Mouse (Mus musculus): ENCODE data around the gene Plcb3. TPM values are rescaled to one million over a fixed set of nuclear protein-coding genes. Genes with fewer than 3 reads are reported as not detected.

The Plcb3 gene
- polyA plus RNA-seq, 1 experiment from 2014 or later, result 14.8 TPM

- peak within 1 kb of the TSS; percentile 91 for H3K4me2 ChIP-seq (replicated peaks; ENCODE audit: low read depth, low read length)
- H3K9ac ChIP-seq (ENCODE audit: low read depth, low read length), result peak within 1 kb of the TSS; percentile 88
- peaks cover 2% of the 10 kb centered on the region for H3K27me3 ChIP-seq (ENCODE audit: control insufficient read depth, insufficient read depth, low read length)
- H3K4me1 ChIP-seq (replicated peaks; ENCODE audit: control insufficient read depth, insufficient read depth, low read length), result peaks cover 12% of the 10 kb centered on the region
- H3K4me3 ChIP-seq (ENCODE audit: low read depth, low read length), result peak within 1 kb of the TSS; percentile 88
- peak; percentile 69 for ATAC-seq (ENCODE audit: low FRiP score)
- under 1% methylated on average over 69 of the region's 84 CpGs for WGBS
- peaks cover 7% of the 10 kb centered on the region; the same call in 1 of the 2 replicates for H3K36me3 ChIP-seq (ENCODE audit: control insufficient read depth, insufficient read depth, low read length)
- peak; percentile 92 for DNase-seq (ENCODE audit: low spot score)
- H3K9me3 ChIP-seq (ENCODE audit: control insufficient read depth, low read length), result no peaks in the 10 kb centered on the region
- peak within 1 kb of the TSS; percentile 93 for H3K27ac ChIP-seq (ENCODE audit: low read depth, low read length)
Measured at GRCm38 (mm10) chr19:6974211-6975205, 1.8 kb downstream of the Plcb3 start, which contains the start of gene Ppp1r14b. Ppp1r14b (plus strand) TSS chr19:6974968.

GRCm38 (mm10) chr19:6973581-6974190 is 2.6 kb downstream of the Plcb3 start:
- H3K4me3 ChIP-seq (ENCODE audit: low read depth, low read length), result peak overlapping the region; percentile 88
- ATAC-seq (ENCODE audit: low FRiP score) (no peak), DNase-seq (ENCODE audit: low spot score) (no peak)
- H3K4me2 ChIP-seq (replicated peaks; ENCODE audit: low read depth, low read length), result peak overlapping the region; percentile 74
- H3K27me3 ChIP-seq (ENCODE audit: control insufficient read depth, insufficient read depth, low read length), result peaks cover 8% of the 10 kb centered on the region
- H3K27ac ChIP-seq (ENCODE audit: low read depth, low read length), result 0 out of 2 replicates have a peak overlapping the region, but pooled peaks have one; percentile 93
- H3K9me3 ChIP-seq (ENCODE audit: control insufficient read depth, low read length), result no peaks in the 10 kb centered on the region
- H3K9ac ChIP-seq (ENCODE audit: low read depth, low read length), result peak overlapping the region; percentile 88
- peaks cover 12% of the 10 kb centered on the region for H3K4me1 ChIP-seq (replicated peaks; ENCODE audit: control insufficient read depth, insufficient read depth, low read length)
- peaks cover 7% of the 10 kb centered on the region; the same call in 1 of the 2 replicates for H3K36me3 ChIP-seq (ENCODE audit: control insufficient read depth, insufficient read depth, low read length)
- 36% methylated on average over 12 of the region's 12 CpGs for WGBS

- no peak for ATAC-seq (ENCODE audit: low FRiP score)
- H3K9ac ChIP-seq (ENCODE audit: low read depth, low read length), result no peak overlapping the region
- H3K4me2 ChIP-seq (replicated peaks; ENCODE audit: low read depth, low read length), result no peak overlapping the region
- H3K4me1 ChIP-seq (replicated peaks; ENCODE audit: control insufficient read depth, insufficient read depth, low read length), result peaks cover 8% of the 10 kb centered on the region
- WGBS, result 77% methylated on average over 13 of the region's 13 CpGs
- DNase-seq (ENCODE audit: low spot score), result no peak
- H3K9me3 ChIP-seq (ENCODE audit: control insufficient read depth, low read length), result no peaks in the 10 kb centered on the region
- no peak overlapping the region for H3K4me3 ChIP-seq (ENCODE audit: low read depth, low read length)
- no peaks in the 10 kb centered on the region for H3K36me3 ChIP-seq (ENCODE audit: control insufficient read depth, insufficient read depth, low read length)
- H3K27me3 ChIP-seq (ENCODE audit: control insufficient read depth, insufficient read depth, low read length), result peaks cover 8% of the 10 kb centered on the region
- H3K27ac ChIP-seq (ENCODE audit: low read depth, low read length), result no peak overlapping the region
Measured at GRCm38 (mm10) chr19:6972247-6972917, 3.9 kb downstream of the Plcb3 start.

- Histone ChIP-seq H3K27ac (ENCODE audit: low read depth, low read length) (no peak overlapping the region), H3K36me3 (ENCODE audit: control insufficient read depth, insufficient read depth, low read length) (no peaks in the 10 kb centered on the region), H3K27me3 (ENCODE audit: control insufficient read depth, insufficient read depth, low read length) (peaks cover 8% of the 10 kb centered on the region), H3K9me3 (ENCODE audit: control insufficient read depth, low read length) (no peaks in the 10 kb centered on the region), H3K4me1 (replicated peaks; ENCODE audit: control insufficient read depth, insufficient read depth, low read length) (peaks cover 5% of the 10 kb centered on the region), H3K4me3 (ENCODE audit: low read depth, low read length) (no peak overlapping the region), H3K4me2 (replicated peaks; ENCODE audit: low read depth, low read length) (no peak overlapping the region), H3K9ac (ENCODE audit: low read depth, low read length) (no peak overlapping the region)
- no peak for DNase-seq (ENCODE audit: low spot score)
- 29% methylated on average over 6 of the region's 6 CpGs for WGBS
- ATAC-seq (ENCODE audit: low FRiP score), result no peak
Measured at GRCm38 (mm10) chr19:6971644-6972043, 4.6 kb downstream of the Plcb3 start.

- Histone ChIP-seq H3K4me1 (replicated peaks; ENCODE audit: control insufficient read depth, insufficient read depth, low read length) (peaks cover 5% of the 10 kb centered on the region), H3K4me3 (ENCODE audit: low read depth, low read length) (no peak overlapping the region), H3K27me3 (ENCODE audit: control insufficient read depth, insufficient read depth, low read length) (peaks cover 8% of the 10 kb centered on the region)
Measured at GRCm38 (mm10) chr19:6970460-6971085, 5.7 kb downstream of the Plcb3 start.

GRCm38 (mm10) chr19:6969665-6970381 is 6.4 kb downstream of the Plcb3 start:
- peak; percentile 20; the same call in 1 of the 2 replicates for ATAC-seq (ENCODE audit: low FRiP score)

More at GRCm38 (mm10) chr19:6970460-6971085, 5.7 kb downstream of the Plcb3 start:
- WGBS, result 22% methylated on average over 9 of the region's 11 CpGs
- no peak overlapping the region for H3K9ac ChIP-seq (ENCODE audit: low read depth, low read length)
- H3K9me3 ChIP-seq (ENCODE audit: control insufficient read depth, low read length), result no peaks in the 10 kb centered on the region
- ATAC-seq (ENCODE audit: low FRiP score) (no peak), DNase-seq (ENCODE audit: low spot score) (no peak)
- no peaks in the 10 kb centered on the region for H3K36me3 ChIP-seq (ENCODE audit: control insufficient read depth, insufficient read depth, low read length)
- H3K27ac ChIP-seq (ENCODE audit: low read depth, low read length), result no peak overlapping the region
- H3K4me2 ChIP-seq (replicated peaks; ENCODE audit: low read depth, low read length), result no peak overlapping the region

GRCm38 (mm10) chr19:6969291-6969664 is 7.0 kb downstream of the Plcb3 start:
- H3K9me3 ChIP-seq (ENCODE audit: control insufficient read depth, low read length), result no peaks in the 10 kb centered on the region
- peak overlapping the region; percentile 61; the same call in 1 of the 2 replicates for H3K9ac ChIP-seq (ENCODE audit: low read depth, low read length)
- peaks cover 5% of the 10 kb centered on the region for H3K4me1 ChIP-seq (replicated peaks; ENCODE audit: control insufficient read depth, insufficient read depth, low read length)
- DNase-seq (ENCODE audit: low spot score), result no peak
- peaks cover 8% of the 10 kb centered on the region for H3K27me3 ChIP-seq (ENCODE audit: control insufficient read depth, insufficient read depth, low read length)
- peak overlapping the region; percentile 54 for H3K4me2 ChIP-seq (replicated peaks; ENCODE audit: low read depth, low read length)
- under 1% methylated on average over 18 of the region's 20 CpGs for WGBS
- no peak overlapping the region for H3K27ac ChIP-seq (ENCODE audit: low read depth, low read length)
- H3K4me3 ChIP-seq (ENCODE audit: low read depth, low read length), result peak overlapping the region; percentile 38
- no peaks in the 10 kb centered on the region for H3K36me3 ChIP-seq (ENCODE audit: control insufficient read depth, insufficient read depth, low read length)
- no peak for ATAC-seq (ENCODE audit: low FRiP score)

More at GRCm38 (mm10) chr19:6969665-6970381, 6.4 kb downstream of the Plcb3 start:
- H3K27me3 ChIP-seq (ENCODE audit: control insufficient read depth, insufficient read depth, low read length), result peaks cover 8% of the 10 kb centered on the region
- peak overlapping the region; percentile 38 for H3K4me3 ChIP-seq (ENCODE audit: low read depth, low read length)
- under 1% methylated on average over 38 of the region's 55 CpGs for WGBS
- H3K4me1 ChIP-seq (replicated peaks; ENCODE audit: control insufficient read depth, insufficient read depth, low read length), result peaks cover 5% of the 10 kb centered on the region
- DNase-seq (ENCODE audit: low spot score), result peak; percentile 77
- H3K9me3 ChIP-seq (ENCODE audit: control insufficient read depth, low read length), result no peaks in the 10 kb centered on the region
- H3K27ac ChIP-seq (ENCODE audit: low read depth, low read length), result no peak overlapping the region
- H3K36me3 ChIP-seq (ENCODE audit: control insufficient read depth, insufficient read depth, low read length), result no peaks in the 10 kb centered on the region
- peak overlapping the region; percentile 54 for H3K4me2 ChIP-seq (replicated peaks; ENCODE audit: low read depth, low read length)
- peak overlapping the region; percentile 61; the same call in 1 of the 2 replicates for H3K9ac ChIP-seq (ENCODE audit: low read depth, low read length)
